Mouse (Mus musculus) heart, postnatal 10 days (tissue): ENCODE measurements around the gene Ahcyl1. TPM values are rescaled to one million over a fixed set of nuclear protein-coding genes. Genes with fewer than 3 reads are reported as not detected.
"Not testable (repeated sequence)": the region's sequence is repeated elsewhere in the genome, so short reads cannot be mapped to it uniquely, and the experiment has no call there.

ENCODE experiments used
- DNase-seq, 2 experiments: peaks; one replicate each; pipeline ENCODE4 v3.0.0; 2021
- intact Hi-C: fragments of 180-260 bp; cut with DNase I; formaldehyde crosslinking; loops from one replicate; pipeline ENCODE4 v1.15.1; 2025
- total RNA-seq, 2 experiments: library from RNA; stranded (reverse); gene quantifications; 2 replicates each; pipeline ENCODE4 v1.2.3; 2021

Gene Ahcyl1
- total RNA-seq, result 100 to 1,000 TPM in 1 of 2 experiments, 10 to 100 TPM in 1; 88.7 to 104 TPM

DNA sequence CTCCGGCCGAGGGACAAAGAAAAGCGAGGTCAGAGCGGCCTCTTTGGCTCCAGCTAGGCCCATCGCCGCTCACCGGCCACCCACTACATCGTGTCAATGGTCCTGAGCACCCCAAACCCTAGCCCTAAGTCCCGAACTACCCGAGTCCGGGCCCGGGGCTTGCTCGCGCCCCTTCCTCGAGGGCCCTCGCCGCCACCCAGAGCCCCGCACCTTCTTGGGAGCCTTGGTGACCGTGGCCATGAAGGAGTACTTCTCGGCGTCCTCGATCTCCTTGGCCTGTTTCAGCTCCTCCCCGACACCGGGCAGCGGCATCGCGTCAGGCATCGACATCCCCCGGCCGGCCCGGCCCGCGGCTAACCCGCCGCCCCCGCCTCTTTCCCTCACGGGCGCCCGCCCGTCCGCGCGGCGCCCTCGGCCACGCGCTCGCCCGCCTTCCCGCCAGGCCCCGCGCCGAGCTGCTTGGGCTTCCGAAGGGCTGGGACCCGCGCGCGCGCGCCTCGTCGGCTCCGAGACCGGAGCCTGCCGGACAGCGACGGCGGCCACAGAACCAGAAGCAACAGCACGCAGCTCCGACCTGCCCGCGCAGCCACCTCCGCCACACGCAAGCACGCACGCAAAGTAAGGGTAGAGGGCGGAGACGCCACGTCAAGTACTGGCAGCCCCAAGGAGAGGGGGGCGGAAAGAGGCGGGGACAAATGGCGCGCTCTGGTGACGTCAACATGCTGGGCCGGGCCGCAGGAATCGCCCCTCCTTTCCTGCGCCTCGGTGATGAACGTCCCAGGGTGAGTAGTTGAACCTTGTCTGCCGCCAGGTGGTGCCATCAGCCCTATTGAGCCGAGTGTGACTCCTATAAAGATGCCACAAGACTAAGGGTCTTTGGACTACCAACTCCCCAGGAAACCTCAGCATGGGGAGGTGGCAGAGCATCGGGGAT lies at the start of gene Ahcyl1:
TSS of gene Ahcyl1 (minus strand) at position 613 of the 934 bp plus-strand sequence.
- intact Hi-C loops, result loop anchor here (1.0 to 5.0 kb wide), 4 partner anchors 58 to 371 kb away; no protein-coding TSS in a partner anchor
- peak; percentile 99 for DNase-seq

DNA sequence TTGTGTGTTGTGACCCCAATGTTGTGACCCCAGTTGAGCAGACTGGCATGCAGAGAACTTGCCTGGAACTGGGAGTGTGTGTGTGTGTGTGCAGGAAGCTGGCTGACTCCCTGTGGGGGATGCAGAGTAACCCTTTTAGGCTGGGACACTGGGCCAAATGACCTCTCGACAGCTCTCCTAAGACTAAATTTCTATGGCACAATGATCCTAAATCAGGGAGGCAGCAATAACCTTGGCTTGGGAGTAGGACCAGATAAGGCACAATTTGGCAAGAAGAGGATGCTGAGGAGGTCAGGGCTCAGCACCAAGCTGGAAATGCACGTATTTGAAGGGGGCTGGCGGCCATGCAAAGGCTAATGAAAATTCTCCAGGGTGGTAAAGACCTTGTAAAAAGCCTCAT lies 49.7 kb upstream of the Ahcyl1 start:
- DNase-seq, result no peak
- intact Hi-C loops, result no loop called here

DNA sequence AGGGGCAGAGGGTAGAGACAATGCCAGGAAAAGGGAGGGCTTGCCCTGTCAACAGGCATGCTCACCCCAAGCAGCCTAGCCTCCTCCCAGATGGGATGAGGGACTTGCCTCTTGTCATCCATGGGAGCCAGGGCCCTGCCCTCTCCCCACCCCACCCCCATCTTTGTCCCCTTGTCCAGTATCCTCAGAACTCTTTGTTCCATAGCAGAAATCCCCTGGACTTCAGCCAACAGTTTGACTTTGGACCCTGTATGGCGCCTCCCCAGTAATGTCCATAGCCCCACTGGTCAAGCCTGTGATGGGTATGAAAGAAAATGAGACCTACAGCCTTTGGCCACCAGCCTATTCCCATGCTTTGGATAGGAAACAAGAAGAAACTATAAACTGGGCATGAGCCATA lies 47.3 kb upstream of the Ahcyl1 start:
- intact Hi-C loops, result no loop called here
- DNase-seq, result no peak

DNA sequence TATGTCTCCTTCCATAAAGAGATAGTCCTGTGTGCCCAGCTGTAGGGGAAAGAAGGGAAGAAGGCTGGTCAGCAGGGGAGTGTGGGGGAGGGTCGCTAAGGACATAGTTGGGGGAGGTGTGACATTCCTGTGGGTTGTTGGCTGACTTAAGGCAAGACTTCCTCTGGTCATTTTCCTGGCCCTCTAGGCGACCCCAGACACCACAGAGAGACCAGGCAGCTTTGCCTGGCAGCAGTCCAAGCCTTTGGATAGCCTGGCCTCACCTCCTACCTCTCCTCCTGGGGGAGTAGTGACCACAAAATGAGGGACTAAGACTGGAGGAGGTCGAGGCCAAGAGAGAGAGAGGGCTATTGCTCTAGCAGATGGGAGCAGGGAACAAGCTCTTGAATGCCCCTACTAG lies 46.7 kb upstream of the Ahcyl1 start:
- no peak for DNase-seq
- intact Hi-C loops, result no loop called here

DNA sequence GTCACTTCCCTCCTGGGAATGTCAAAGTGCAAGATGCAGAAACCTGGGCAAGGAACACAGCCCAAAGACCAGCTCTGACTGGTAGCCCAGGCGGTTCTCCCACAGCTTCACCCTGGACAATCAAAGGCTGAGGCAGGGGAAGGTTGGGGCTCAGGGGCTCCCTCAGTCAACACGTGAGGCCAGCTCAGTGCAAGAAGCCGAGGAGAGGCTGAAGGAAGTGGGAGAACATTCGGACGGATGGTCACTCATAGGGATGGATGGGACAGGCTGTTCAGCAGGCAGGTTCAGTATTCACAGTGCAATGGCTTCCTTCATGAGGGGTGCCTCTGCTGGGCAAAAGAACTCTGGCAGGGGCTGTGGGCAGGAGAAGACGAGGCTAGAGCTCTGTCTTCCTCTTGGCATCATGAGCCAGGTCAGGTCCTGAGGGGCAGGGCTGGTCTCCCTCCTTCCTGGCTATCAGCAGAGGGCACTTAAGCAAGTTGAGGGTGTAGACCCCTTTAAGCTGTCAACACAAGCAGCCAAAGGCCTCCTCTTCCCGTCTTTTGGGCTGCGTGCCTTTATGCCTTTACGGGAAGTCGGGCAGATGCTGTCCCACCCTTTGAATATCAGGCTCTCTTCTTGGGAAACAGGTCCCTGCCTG lies 45.8 kb upstream of the Ahcyl1 start:
- intact Hi-C loops, result no loop called here
- no peak for DNase-seq

DNA sequence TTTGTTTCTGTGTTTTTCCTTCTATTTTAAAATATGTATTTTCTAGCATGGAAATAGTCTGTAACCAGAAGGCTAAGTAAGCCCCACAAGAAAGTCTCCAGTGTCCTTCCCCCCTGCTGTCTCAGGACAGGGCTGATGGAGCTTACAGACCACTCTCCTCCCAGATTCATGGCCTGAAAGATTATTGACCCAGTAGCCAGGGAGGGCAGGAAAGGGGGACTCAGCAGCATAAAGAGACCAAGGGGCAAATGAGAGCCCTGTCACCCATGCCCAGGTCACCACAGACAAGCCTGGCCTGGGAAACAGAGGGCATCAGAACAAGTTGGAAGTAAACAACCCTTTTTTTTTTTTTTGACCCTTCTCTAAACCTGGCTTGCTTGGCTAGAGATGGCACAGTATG lies 45.0 kb upstream of the Ahcyl1 start:
- intact Hi-C loops, result no loop called here
- no peak for DNase-seq

DNA sequence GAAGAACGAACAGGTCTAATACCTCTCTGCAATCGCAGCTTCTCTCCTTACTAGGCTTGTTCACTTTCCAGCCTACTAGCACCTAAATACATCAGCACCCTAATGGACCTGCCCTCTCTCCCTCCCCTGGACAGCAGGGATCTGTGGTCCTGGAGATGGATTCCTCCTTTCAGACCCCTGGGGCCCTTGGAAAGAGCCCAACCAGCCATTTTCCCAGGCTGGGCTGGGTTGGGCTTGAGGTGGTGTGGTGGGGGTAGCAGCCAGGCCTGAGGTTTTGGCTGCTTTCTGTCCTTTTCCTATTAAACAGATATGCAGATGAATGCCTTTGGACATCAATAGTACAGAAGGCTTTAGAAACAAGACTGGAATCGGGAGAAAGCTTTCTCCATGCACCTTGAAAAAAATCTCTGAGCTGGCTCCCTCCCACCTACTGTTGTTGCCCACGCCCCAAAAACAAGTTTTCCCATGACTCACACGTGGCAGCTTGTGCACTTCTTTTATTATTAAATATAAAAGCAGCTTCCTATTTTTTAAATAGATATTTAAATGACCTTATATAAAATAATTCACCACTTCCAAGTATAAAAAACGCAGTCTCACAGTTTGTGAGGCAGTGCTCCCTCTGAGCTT lies 44.3 kb upstream of the Ahcyl1 start:
- intact Hi-C loops, result no loop called here

DNA sequence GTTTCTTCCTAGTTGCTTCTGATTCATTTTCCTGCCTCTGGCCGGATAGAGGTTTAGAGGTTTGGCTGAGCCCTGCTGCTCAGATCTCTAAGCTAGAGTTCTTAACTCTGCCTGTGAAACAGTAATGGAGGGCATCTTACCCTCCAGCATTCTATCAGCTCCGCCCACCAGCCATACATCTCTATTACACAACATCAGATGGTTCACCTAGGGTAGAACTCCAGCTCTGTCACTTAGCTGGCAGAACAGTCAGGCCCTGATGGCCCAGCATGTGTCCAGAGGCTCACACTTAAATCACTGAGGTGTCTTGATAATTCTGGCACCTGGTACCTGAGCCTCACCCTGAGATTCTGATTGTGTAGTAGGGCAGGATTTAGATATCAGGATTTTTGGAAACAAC lies 43.6 kb upstream of the Ahcyl1 start:
- no peak for DNase-seq
- intact Hi-C loops, result no loop called here

More for the DNA sequence above, 44.3 kb upstream of the Ahcyl1 start:
- DNase-seq, result peak; percentile 87 to 90

DNA sequence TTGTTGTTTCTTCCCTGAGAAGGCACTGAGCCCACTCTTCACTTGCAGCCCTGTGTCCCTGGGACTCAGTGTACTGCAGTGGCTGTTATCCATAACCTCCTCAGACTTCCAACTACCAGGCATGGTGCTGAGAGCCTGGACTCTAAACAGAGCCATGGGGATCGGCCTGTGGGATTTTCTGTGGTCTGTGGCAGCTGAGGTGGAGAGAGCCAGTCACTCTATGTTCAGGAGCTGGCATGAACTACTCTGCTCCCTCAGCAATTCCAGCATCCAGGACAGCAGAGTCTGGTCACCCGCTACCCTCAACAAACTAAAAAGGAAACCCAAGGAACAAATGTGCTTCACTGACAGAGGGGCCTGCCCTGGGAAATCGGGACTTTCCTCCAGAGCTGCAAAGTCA lies 43.1 kb upstream of the Ahcyl1 start:
- intact Hi-C loops, result no loop called here
- DNase-seq, result no peak

DNA sequence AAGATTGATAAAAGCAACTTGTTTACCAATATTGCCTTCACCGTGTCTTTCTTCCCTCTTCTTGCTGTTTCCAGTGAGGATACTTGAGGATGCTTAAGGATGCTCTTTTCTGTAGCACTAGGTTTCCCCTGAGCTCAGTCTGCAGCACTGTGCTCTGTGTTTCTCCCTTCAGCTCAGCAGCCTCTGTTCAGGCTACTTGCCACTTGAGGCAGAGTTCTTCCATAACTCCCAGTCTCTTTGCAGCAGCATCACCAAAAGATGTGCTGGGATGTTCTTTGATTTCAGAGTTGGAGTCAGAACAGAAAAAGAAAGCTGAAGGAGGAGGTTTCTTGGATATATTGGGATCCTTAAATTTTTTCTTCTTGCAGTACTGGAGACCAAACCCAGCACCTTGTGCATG lies 42.3 kb upstream of the Ahcyl1 start:
- no peak for DNase-seq
- intact Hi-C loops, result no loop called here

DNA sequence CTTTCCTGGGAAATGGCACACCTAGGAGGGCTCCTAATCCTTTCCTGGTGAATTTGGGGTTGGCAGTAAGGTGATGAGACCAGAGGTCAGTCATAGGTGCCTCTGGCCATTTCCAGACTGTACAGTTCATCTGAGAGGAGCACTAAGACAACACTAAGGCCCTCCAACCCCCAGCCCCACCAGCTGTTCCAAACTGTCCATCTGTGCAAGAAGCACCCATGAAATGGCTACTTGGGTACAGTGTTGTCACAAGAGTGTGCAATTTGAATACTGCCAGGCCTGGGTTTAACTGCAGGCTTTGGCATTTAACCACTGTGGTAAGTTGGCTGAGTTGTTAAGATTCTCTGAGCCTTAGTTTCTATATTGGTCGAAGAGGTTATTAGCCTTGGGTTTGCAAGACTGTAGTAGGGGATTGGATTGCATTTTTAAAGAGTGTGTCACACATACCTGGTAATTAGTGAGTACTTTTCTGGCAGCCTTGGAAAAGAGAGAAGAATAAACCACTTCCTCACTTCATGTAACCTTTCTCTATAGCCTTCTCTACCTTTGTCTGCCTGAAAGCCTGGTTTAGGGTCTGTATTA lies 41.3 kb upstream of the Ahcyl1 start:
- no peak for DNase-seq
- intact Hi-C loops, result no loop called here

DNA sequence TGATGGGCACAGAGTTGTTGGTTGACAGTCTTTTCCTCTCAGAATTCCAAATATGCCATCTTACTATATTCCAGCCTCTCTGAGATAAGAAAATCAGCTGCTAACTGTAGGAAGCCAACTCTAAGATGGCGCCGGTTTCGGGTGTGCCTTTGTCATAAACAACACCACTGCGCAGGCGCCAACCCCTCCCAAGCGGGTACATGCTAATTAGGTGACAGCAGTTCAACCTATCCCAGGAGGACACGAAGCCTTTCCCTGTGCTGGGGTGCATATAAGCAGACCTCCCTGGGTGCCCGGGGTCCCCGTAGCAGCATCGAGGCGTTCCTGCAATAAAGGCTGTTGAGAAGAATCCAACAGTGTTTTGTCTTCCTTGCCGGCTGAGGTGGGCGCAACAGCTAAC lies 39.3 kb upstream of the Ahcyl1 start:
- not testable (repeated sequence) for DNase-seq

DNA sequence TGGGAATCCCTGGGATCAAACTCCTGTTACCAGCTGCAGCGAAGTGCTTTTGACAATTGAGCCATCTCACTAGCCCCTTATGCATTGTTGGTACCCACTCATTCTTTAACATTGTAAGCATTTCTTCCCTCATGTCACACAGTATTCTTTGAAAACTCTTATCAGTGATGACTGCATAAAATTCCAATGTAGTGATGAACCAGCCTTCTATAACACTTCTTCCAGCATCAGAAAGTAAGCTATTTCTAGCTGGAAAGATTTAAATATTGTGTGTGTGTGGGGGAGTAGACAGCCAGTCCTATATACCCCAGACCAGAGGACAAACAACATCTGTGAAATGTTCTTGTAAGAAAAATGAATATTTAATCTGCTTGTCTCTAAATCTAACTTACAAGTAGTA lies 37.0 kb upstream of the Ahcyl1 start:
- intact Hi-C loops, result no loop called here
- DNase-seq, result no peak

More for the DNA sequence above, 39.3 kb upstream of the Ahcyl1 start:
- intact Hi-C loops, result not testable (repeated sequence)

DNA sequence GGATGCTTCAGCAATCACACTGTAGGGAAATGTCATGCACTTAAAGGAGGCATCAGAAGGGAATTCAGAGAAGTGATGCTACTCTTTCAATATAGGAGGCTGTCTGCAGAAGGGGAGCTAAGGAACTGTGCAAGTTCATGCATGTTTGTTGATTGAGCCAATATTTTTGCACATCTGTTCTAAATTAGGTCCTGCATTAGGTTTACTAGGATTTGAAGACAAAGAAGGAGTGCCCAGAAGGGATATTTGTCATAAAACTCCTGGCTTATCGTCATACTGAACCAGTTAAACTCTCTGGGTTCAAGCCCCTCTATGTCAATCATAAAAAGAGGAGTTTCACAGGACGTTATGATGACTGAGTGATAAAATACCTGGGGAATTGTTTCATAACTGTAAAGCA lies 33.9 kb upstream of the Ahcyl1 start:
- intact Hi-C loops, result no loop called here
- DNase-seq, result no peak

DNA sequence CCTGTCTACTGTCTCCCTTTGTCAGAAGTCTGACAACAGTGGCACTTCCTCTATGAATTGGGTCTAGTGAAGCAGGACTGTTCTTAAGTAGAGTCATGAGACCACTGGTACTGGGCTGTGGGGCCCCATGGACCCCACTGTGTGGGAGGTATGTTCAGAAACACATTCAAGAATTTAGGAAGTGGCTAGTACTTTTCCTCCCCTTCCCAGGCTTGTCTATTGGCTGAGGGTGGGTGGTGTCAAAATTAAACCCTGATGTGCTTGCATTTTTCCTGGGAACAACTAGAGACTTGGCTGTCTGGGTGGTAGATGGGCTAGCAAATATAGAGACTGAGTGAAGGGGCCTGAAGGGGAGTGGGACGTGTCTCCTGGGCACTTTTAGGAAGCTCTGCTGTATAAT lies 32.1 kb upstream of the Ahcyl1 start:
- DNase-seq, result no peak
- intact Hi-C loops, result no loop called here

DNA sequence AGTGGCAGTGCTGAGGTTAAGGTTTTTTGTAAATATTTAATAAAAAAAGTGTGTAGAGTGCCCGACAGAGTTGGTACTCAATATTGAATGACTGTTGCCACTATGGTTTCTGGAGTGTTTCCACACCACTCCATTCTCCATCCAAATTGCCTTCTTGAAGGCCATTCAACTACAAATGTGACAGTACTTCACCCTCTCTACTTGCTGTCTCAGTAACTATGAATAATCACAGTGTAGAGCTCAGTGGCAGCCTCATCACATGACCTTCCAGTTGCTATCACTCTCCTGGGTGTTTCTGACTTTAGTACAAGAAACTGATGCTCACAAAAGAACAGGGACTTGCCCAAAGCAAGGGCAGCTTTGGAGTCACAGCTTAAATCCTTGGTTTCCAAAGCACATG lies 19.6 kb upstream of the Ahcyl1 start:
- intact Hi-C loops, result no loop called here
- DNase-seq, result no peak

DNA sequence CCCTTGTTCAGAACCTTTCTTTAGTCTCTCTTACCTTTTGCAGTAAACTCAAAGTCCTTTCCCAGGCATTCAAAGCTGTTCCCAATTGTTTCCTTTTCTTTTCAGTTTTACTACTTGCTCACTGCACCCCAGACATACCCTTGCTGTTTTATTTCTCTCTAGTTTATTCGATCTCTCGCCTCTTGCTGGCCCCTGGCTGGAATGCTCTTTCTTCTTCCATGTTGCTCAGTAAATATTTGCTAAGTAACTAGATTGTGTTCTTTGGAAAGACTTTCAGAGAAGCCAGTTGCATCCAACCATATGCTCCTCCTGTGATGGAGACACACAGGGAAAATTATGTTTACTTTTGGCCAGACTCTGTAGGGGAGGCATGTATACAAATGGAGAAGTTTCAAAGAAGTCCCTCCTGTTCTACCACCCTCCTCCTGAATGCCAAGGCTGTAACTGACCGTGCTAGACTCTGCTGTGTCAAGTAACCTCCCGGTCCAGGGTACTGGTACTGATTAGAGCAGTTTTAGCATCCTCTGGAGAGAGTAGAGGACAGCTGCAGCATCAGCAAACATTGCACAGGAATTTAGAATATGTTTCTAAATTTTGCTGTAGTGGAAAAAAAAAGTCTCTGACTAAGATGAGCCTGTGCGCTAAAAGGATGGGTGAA lies 18.0 kb upstream of the Ahcyl1 start:
- DNase-seq, result no peak
- intact Hi-C loops, result no loop called here

DNA sequence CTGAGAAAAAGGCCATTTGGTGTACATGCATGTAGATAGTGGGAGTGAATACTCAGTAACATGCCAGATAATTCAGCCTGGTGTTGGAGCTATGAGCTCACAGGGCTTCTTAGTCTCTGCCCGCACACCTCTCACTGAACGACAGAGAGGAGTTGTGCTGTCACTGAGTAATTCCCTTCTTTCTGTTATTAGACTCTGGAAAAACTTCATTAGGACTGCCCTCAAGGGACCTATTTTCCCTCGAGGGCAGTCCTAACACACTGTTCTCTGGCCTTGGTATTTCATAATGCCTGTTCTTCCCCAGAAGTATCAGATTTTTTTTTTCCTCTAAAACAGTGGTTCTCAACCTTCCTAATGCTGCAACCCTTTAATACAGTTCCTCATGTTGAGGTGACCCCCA lies 15.7 kb upstream of the Ahcyl1 start:
- DNase-seq, result no peak
- intact Hi-C loops, result no loop called here

DNA sequence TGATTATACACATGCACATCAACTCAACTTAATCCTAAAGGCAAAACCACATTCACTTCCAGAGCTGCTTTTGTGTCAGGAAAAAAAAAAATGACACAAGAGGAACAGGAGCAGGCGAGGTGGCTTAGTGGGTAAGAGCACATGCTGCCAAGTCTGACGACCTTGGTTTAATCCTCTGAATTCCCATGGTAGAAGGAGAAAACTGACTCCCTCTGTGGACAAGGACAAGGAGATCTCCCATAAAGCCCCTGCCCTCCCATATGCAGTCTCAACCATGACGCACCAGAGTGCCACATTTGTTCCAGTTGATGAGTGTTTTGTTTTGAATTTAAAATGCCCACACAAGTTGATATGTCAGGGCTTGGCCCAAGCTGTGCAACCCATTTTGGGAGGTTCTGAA lies 12.8 kb upstream of the Ahcyl1 start:
- intact Hi-C loops, result no loop called here
- no peak for DNase-seq

DNA sequence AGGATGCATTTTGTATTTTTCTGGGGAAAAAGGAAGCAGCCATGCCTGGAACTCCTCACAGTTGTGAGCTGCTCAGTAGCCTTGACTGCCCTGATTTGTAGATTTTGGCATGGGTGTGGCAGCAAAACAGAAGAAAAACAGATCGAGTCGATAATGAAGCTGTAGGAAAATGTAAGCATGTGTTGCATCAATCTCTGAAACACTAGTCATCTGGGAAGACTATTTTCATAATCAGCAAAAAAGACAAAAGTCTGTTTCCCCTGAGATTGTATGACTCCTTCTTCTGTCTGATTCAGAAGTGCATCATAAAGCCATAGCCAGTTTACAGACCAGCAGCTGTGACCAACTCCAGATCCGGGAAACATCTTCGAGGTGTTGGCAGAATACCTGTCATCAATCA lies 10.9 kb upstream of the Ahcyl1 start:
- no peak for DNase-seq
- intact Hi-C loops, result no loop called here

DNA sequence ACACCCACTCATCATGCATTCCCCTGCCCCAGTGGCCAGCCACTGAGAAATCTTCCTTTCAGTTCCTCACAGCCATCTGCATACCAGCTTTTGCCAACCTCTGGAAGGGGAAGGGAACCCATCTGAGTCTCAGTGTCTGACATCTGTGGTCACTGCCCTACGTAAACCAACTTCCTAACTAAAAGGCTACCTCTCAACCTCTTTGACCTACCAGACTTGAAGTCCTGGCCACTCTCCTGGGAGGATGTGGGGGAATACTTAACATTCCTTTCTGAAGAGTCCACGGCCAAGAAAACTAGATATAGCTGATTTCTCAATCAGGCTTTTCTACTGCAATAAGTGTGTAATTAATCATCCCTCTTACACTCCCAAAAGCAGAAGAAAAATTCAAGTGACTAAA lies 9.8 kb upstream of the Ahcyl1 start:
- intact Hi-C loops, result no loop called here
- peak; percentile 29 to 36 for DNase-seq
